Mouse (Mus musculus) adrenal gland, postnatal 36 days (tissue): ENCODE results near the gene Cox7b. TPM values are rescaled to one million over a fixed set of nuclear protein-coding genes. Genes with fewer than 3 reads are reported as not detected.
"Not testable (repeated sequence)": the region's sequence is repeated elsewhere in the genome, so short reads cannot be mapped to it uniquely, and the experiment has no call there.

Experiments
- DNase-seq, 2 experiments: peaks; one replicate each; pipeline ENCODE4 v3.0.0; 2021; ENCODE audit warnings: mixed read lengths in 1 of 2
- long read RNA-seq, 2 experiments: library from polyadenylated mRNA; stranded (forward); transcript quantifications; one replicate each; pipeline ENCODE4 v2.0.0; 2021; ENCODE audit warnings: borderline sequencing depth in 2 of 2
- total RNA-seq, 2 experiments: library from RNA; stranded (reverse); gene quantifications; 2 replicates each; pipeline ENCODE4 v1.2.3; 2021

Cox7b gene
- total RNA-seq: 100 to 1,000 TPM; 439 to 509 TPM
- long read RNA-seq, experiment 1, transcript Cox7b-203 (2 exons, 526 nt): minor isoform, 6 of 730 reads
- long read RNA-seq, experiment 1, transcript Cox7b-201 (3 exons, 1,001 nt): major isoform, 425 of 730 reads
- long read RNA-seq, experiment 1, partial matches to known transcripts: 294 of 730 reads
- long read RNA-seq, experiment 1, other reads (novel, unspliced or antisense): 5 of 730 reads
- long read RNA-seq, experiment 2, transcript Cox7b-201 (3 exons, 1,001 nt): major isoform, 301 of 308 reads
- long read RNA-seq, experiment 2, partial matches to known transcripts: 2 of 308 reads
- long read RNA-seq, experiment 2, other reads (novel, unspliced or antisense): 3 of 308 reads

- DNase-seq: peak; percentile 64 to 77
Measured at GRCm38 (mm10) chrX:106015571-106016322, at the start of gene Cox7b. TSS of gene Cox7b (plus strand) at chrX:106015700.

- no peak for DNase-seq
Measured at GRCm38 (mm10) chrX:106001605-106002004, 13.9 kb upstream of the Cox7b start.

- no peak for DNase-seq
Measured at GRCm38 (mm10) chrX:106010762-106011161, 4.7 kb upstream of the Cox7b start.

DNA sequence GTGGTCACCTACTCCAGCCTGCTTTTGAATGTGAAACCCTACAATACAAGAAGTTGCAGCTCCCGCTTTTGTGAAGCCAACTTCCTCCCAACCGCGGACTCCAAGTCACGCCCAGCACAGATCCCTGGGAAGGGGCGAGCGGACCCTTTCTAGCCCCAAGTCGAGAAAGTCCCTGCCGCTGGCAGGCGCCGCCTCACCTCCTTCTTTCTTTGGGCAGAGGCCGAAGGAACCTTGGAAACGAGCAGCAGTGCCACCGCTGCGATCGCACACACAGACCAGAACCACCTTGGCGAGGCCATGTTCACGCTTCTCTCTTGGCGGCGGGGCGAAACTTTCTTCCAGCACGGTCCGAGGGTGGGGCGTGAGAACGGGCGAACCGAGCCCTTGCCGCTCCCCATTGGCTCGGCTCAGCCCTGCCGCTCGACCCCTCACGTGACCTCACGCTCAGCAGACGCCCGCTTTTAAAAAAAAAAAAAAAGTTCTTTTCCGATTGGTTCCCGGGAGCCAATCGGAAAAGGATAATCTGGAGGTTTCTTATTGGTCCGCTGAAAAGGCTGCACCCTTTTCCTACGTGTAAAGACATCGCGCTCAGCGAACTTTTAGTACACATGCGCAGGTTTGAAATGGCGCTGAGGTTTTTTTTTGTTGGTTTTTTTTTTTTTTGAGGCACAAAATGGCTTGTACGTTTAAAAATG, 3.9 kb upstream of the Cox7b start, which contains the start of gene Magt1:
Gene Magt1, minus strand, starts transcription at position 442 of the 695 bp plus-strand sequence.
- peak; percentile 88 to 91 for DNase-seq

DNA sequence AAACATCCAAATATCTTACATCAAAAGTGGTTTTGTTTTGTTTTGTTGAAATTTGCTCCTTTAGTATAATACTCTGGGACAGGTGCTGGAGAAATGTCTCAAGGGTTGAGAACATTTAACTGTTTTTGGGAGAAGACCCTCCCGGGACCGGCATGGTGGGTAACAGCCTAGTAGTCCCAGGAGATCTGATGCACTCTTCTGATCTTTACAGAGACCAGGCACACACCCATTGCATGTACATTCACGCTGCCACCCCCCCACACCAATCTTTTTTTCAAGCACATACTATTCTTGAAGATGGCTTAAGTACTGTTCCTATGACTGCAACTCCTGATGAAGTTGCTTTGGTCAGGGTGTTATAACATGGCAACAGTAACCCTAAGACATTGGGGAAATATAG, 2.9 kb upstream of the Cox7b start:
- no peak for DNase-seq

GRCm38 (mm10) chrX:106013217-106013616, 2.3 kb upstream of the Cox7b start:
- DNase-seq: peak in 1 of 2 experiments; percentile 50

- not testable (repeated sequence) for DNase-seq
Measured at GRCm38 (mm10) chrX:106014741-106015377, 641 bp upstream of the Cox7b start.

- no peak for DNase-seq
Measured at GRCm38 (mm10) chrX:106017102-106017501, 1.6 kb downstream of the Cox7b start.

GRCm38 (mm10) chrX:106017516-106017915, 2.0 kb downstream of the Cox7b start:
- no peak for DNase-seq

DNA sequence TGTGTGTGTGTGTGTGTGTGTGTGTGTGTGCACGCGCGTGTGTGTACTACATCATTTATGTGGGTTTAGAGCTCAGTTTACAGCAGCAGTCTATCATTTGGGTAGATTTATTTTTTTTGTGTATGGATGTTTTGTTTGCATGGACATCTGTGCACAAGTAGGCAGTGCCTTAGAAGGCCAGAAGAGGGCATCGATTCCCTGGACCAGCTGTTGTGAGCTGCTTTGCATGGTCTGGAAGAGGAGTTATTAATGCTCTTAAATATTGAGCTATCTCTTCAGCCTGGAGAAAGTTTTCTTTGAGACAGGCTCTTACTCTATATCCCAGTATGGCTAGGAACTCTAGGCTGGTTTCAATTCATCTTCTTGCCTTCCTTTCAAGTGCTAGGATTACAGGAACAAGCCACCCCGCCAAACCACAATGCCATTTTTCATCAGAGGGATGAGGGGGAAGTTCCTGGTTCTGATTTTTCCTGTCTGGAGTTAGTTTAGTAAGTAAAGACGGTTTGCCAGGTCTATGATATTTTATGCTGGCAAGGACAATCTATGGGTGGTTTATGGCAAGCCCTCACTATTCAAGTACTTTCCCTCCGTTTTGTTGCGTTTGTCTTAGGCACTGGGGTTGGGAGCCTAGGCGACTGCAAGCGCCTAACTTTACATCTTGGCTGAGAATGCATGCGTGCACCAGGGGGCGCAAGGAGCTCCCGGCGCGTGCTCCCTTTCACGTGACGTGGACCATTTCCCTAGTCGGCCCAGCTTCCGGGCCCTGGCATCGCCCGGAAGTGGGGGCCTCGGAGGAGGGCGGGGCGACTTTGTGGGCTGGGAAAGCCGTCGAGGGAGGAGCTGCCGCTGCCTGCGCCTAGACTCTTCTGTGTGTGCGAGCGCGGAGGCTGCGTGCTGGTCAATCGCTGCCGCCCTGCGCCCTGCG, 11.2 kb downstream of the Cox7b start, which contains the start of gene Atp7a:
Gene Atp7a, plus strand, starts transcription at position 859 of the 925 bp plus-strand sequence.
- peak; percentile 92 to 95 for DNase-seq

GRCm38 (mm10) chrX:106027343-106027674, 11.8 kb downstream of the Cox7b start:
- DNase-seq: no peak

- no peak for DNase-seq
Measured at GRCm38 (mm10) chrX:106030176-106030575, 14.7 kb downstream of the Cox7b start.

DNA sequence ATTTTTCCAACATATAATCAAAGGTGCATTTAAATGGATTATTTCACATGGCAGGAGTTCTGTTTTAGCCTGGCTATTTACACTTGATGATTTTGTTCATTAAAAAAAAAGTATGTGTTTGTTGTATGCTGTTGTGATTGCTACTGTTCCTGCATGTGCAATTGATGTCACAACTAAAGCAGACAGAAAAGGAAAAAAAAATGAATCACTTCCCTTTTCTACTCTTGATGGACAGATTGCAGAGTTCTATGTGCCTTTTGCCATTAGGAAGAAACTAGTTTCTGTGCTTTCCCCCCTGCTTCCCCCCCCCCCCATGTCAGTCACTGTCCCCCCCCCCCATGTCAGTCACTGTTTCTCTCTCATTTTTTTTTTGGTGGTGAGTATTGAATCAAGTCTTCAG, 15.6 kb downstream of the Cox7b start:
- no peak for DNase-seq

GRCm38 (mm10) chrX:106035727-106036126, 20.2 kb downstream of the Cox7b start:
- no peak for DNase-seq

DNA sequence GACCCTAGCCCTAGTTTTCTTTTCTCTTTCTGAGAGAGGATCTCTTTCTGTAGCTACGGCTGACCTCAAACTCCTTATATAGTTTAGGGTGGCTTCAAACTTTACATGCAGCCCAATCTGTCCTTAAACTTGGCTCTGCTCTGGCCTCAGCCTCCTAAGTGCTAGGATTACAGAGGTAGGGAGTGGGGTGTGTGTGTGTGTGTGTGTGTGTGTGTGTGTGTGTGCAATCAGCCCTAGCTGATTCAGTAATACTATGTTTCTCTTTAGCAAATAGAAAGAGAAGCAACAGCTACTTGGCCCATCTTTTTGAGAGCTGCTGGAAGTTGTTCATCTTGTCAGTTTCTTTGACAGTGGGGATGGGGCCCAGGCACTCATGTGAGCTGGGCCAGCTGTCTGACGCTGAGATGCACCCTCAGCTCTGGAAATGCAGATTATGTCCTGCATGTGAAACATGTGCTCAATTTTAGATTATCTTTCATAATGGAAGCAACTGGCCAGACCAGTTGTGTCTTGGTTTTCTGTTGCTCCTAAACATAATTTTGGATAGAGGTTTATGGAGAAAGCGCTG, 21.8 kb downstream of the Cox7b start:
- no peak for DNase-seq

DNA sequence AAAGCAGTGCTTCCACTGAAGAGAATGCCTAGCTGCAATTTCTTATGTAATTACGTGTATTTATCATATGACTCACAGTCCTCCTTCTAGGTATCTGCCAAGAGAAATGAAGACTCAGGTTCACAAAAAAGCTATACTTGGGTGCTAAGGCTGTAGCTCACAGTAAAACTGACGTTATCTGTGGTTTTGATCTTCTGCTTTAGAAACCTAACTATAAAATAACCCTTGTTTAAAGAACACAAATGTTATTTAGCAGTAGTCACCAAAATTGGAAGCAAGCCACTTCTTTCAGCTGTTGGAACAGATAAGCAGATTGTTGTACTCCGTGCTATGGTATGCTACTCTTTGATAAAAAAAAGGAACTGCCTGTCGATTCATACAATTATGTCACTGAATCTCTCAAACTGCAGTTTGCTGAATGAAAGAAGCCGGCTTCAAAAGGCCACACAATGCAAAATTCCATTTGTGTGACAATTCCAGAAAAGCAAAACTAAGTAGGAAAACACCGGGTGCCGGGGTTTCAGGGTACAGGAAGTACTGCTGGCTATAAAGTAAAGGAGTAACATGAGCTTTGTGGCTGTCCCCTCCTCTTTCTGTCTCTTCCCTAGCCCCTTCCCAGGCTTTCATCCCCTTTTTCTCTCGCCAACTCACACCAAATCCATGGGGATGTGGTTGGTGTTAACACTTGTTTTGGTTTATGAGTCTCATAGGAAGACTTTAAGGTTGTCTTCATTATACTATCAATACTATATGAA, 28.5 kb downstream of the Cox7b start:
- peak in 1 of 2 experiments; percentile 21 for DNase-seq

- no peak for DNase-seq
Measured at GRCm38 (mm10) chrX:106045455-106045854, 30.0 kb downstream of the Cox7b start.

GRCm38 (mm10) chrX:106045928-106046327, 30.4 kb downstream of the Cox7b start:
- DNase-seq: no peak

DNA sequence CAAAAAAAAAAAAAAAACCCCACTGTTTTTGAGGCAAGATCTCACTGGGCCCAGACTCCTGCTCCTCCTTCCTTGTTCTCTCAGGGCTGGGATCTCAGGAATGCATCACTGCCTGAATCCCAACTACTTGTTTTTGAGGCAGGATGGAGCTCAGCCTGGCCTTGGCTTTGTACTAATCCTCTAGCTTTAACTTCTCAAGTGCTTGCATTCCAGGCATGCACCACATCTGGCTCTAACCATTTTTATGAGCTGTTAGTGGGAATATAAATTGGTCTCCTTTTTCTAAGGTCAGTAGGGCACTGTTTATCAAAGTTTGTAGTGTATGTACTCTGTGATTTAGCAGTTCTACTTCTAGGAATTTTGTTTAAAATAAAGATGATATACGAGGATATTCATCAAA, 32.7 kb downstream of the Cox7b start:
- DNase-seq: no peak
